Mouse (Mus musculus): ENCODE results near the gene Rab11fip3. TPM values are rescaled to one million over a fixed set of nuclear protein-coding genes. Genes with fewer than 3 reads are reported as not detected.

The Rab11fip3 gene
- polyA plus RNA-seq, 1 experiment from 2014 or later = 4.5 TPM

DNA sequence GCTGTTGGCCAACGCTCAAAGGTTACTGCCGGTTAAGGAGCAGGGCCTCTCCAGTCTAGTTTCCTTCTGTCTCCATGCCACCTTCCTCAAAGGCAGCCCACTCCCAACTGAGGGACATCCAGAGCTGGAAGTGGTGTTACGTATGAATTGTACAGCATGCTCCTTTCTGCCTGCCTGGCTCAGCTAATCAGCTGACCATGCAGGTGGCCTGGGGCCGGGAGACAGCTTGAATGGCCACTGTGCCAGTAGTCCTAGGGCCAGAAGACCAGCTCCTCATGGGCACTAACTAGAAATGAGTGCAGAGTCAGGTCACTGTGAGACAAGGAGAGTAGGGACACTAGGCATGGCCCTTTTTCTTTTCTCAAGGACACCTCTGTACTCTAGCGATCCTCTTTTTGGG is 116.2 kb downstream of the Rab11fip3 start:
- DNase-seq (ENCODE audit: low spot score) (no peak), ATAC-seq (ENCODE audit: low FRiP score, low TSS enrichment) (no peak)
- Histone ChIP-seq H3K27ac (replicated peaks) (no peak overlapping the region), H3K27me3 (ENCODE audit: control insufficient read depth, insufficient read depth, low read length) (0 out of 2 replicates have a peak, but pooled peaks cover 4% of the 10 kb centered on the region), H3K9ac (ENCODE audit: low read length) (no peak overlapping the region), H3K4me1 (replicated peaks; ENCODE audit: control insufficient read depth, insufficient read depth) (no peaks in the 10 kb centered on the region), H3K9me3 (ENCODE audit: control insufficient read depth, low read length) (no peaks in the 10 kb centered on the region), H3K36me3 (ENCODE audit: control insufficient read depth, insufficient read depth, low read length) (no peaks in the 10 kb centered on the region), H3K4me3 (ENCODE audit: low read depth, low read length) (no peak overlapping the region), H3K4me2 (replicated peaks; ENCODE audit: low read depth) (no peak overlapping the region)
- 76% methylated on average over 5 of the region's 5 CpGs for WGBS
- TF ChIP-seq CTCF (IDR thresholded peaks at IDR 0.05; ENCODE audit: low read depth) (no peak), EP300 (optimal IDR thresholded peaks at IDR 0.05) (no peak)

DNA sequence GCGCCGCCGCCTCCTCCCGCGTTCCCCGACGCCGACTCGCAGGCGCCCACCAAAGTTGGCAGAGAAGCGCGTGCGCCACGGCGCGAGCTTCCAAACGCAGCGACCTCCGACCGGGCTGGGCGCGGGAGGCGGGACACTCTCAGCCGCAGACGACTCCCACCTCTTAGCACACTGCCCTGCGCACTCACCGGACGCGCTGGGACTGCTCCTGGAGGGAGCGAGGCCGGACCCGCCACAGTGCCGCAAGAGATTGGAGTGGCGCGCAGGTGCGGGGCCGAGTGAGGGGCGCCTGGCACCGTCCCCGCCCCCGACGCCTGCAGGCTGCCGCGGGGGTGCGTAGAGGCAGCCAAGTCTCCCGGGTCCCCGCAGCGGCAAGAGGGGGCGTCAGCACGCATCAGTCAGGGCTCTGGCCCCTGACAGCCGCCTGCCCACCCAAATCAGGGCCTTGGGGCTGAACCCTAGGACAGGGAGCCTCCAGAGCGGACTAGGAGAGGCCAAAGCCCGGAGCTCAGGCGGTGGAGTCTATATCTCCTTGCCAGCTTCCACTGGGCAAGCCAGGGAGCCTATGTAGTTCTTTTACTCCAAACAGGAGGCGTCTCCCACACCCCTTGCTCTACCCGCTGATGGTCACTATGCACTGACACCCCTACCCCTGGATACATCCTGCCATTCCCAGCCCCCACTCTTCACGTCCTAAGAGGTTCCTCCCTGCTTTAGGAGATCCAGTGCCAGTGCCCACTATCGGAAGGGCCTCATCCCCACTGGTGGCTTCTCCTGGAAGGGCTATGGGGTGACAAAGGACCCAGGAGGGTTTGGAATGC is 117.3 kb downstream of the Rab11fip3 start, which contains the start of gene A930017K11Rik:
Gene A930017K11Rik, minus strand, starts transcription at position 763 of the 821 bp plus-strand sequence.
- Histone ChIP-seq H3K27ac (replicated peaks) (no peak within 1 kb of the TSS), H3K4me1 (replicated peaks; ENCODE audit: control insufficient read depth, insufficient read depth) (no peaks in the 10 kb centered on the region), H3K9ac (ENCODE audit: low read length) (peak within 1 kb of the TSS; percentile 18; the same call in 1 of the 2 replicates), H3K4me2 (replicated peaks; ENCODE audit: low read depth) (peak within 1 kb of the TSS; percentile 69), H3K4me3 (ENCODE audit: low read depth, low read length) (peak within 1 kb of the TSS; percentile 36), H3K9me3 (ENCODE audit: control insufficient read depth, low read length) (no peaks in the 10 kb centered on the region), H3K27me3 (ENCODE audit: control insufficient read depth, insufficient read depth, low read length) (0 out of 2 replicates have a peak, but pooled peaks cover 4% of the 10 kb centered on the region), H3K36me3 (ENCODE audit: control insufficient read depth, insufficient read depth, low read length) (no peaks in the 10 kb centered on the region)
- TF ChIP-seq CTCF (IDR thresholded peaks at IDR 0.05; ENCODE audit: low read depth) = no peak
- no peak for TF ChIP-seq EP300 (optimal IDR thresholded peaks at IDR 0.05)
- no peak for ATAC-seq (ENCODE audit: low FRiP score, low TSS enrichment)
- 1% methylated on average over 56 of the region's 58 CpGs for WGBS
- DNase-seq (ENCODE audit: low spot score) = peak; percentile 36

DNA sequence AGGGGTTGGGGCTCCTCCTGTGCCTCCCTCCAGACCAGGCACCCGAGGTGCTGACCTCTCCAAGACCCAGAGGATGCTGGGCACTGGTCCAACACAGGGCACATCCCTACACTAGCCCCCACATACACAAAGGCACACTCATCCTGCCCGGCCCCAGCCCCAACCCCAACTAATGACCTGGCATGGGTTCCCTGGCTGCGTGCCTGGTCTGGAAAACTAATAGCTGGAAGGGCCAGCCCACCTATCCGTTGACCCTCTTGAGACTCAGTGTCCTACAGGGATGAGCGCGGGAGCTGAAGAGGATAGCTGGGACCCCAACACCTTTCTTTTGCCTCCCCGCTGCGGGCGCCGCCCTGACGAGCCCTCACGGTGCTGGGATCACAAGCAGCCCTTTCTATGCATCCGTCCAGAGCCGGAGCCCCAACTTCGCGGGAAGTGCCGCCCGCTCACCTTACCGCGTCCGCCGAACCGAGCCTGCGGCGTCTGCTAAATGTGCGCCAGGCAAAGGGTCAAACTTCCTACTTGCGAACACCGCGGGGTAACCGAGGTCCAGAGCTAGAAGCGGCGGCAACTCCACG is 118.0 kb downstream of the Rab11fip3 start:
- no peak overlapping the region for H3K27ac ChIP-seq (replicated peaks)
- no peaks in the 10 kb centered on the region for H3K9me3 ChIP-seq (ENCODE audit: control insufficient read depth, low read length)
- peak overlapping the region; percentile 36 for H3K4me3 ChIP-seq (ENCODE audit: low read depth, low read length)
- H3K27me3 ChIP-seq (ENCODE audit: control insufficient read depth, insufficient read depth, low read length) = 0 out of 2 replicates have a peak, but pooled peaks cover 4% of the 10 kb centered on the region
- H3K4me1 ChIP-seq (replicated peaks; ENCODE audit: control insufficient read depth, insufficient read depth) = no peaks in the 10 kb centered on the region
- DNase-seq (ENCODE audit: low spot score) (peak; percentile 24), ATAC-seq (ENCODE audit: low FRiP score, low TSS enrichment) (peak; percentile 24; the same call in 1 of the 2 replicates)
- TF ChIP-seq EP300 (optimal IDR thresholded peaks at IDR 0.05) (no peak), CTCF (IDR thresholded peaks at IDR 0.05; ENCODE audit: low read depth) (no peak)
- H3K36me3 ChIP-seq (ENCODE audit: control insufficient read depth, insufficient read depth, low read length) = no peaks in the 10 kb centered on the region
- H3K9ac ChIP-seq (ENCODE audit: low read length) = peak overlapping the region; percentile 18; the same call in 1 of the 2 replicates
- WGBS = under 1% methylated on average over 33 of the region's 33 CpGs
- H3K4me2 ChIP-seq (replicated peaks; ENCODE audit: low read depth) = peak overlapping the region; percentile 69

DNA sequence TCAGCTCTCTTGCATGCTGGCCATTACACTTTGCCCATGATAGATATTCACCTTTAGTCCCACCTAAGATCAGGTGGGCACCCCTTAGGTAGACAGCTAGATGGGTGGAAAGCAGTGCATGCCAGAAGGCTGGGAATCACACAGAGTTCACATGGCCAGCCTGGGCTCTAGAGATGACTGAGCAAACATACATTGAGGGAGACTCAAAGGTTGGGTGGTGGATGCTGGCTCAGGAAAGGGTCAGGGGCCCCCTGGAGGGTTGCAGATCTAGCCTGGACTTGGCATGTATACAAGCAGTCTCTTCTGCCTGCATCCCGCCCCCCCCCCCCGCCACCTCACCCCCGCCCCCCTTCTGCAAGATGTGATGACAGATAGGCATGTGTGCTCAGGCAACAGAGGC is 118.6 kb downstream of the Rab11fip3 start:
- TF ChIP-seq CTCF (IDR thresholded peaks at IDR 0.05; ENCODE audit: low read depth) = no peak
- TF ChIP-seq EP300 (optimal IDR thresholded peaks at IDR 0.05) = no peak
- Histone ChIP-seq H3K4me1 (replicated peaks; ENCODE audit: control insufficient read depth, insufficient read depth) (no peaks in the 10 kb centered on the region), H3K4me3 (ENCODE audit: low read depth, low read length) (no peak overlapping the region), H3K4me2 (replicated peaks; ENCODE audit: low read depth) (no peak overlapping the region), H3K9me3 (ENCODE audit: control insufficient read depth, low read length) (no peaks in the 10 kb centered on the region), H3K9ac (ENCODE audit: low read length) (no peak overlapping the region), H3K27ac (replicated peaks) (no peak overlapping the region), H3K27me3 (ENCODE audit: control insufficient read depth, insufficient read depth, low read length) (0 out of 2 replicates have a peak, but pooled peaks cover 4% of the 10 kb centered on the region), H3K36me3 (ENCODE audit: control insufficient read depth, insufficient read depth, low read length) (no peaks in the 10 kb centered on the region)
- no peak for ATAC-seq (ENCODE audit: low FRiP score, low TSS enrichment)
- no CpG with 5 or more reads among the region's 3 CpGs for WGBS
- no peak for DNase-seq (ENCODE audit: low spot score)

DNA sequence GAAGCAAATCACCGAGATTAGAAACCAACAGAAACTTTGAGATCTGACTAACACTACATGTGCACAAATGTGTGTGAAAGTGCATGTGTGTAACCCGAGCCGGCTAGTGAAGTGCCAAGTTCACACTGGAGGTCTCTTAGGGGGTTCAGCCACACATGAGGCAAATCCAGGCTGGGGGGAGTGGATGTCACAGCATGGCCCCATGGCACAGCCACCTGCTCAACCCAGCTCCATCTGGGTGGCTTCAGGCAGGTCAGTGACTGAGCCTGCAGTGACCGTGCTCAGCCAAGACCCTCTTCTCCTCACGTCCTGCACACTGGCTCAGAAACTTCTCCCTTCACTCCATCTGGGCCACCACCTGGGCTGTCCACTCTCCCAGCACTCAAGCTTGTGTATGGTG is 119.4 kb downstream of the Rab11fip3 start:
- WGBS = 72% methylated on average over 5 of the region's 5 CpGs
- Histone ChIP-seq H3K4me1 (replicated peaks; ENCODE audit: control insufficient read depth, insufficient read depth) (no peaks in the 10 kb centered on the region), H3K27ac (replicated peaks) (no peak overlapping the region), H3K9ac (ENCODE audit: low read length) (no peak overlapping the region), H3K9me3 (ENCODE audit: control insufficient read depth, low read length) (no peaks in the 10 kb centered on the region), H3K4me2 (replicated peaks; ENCODE audit: low read depth) (no peak overlapping the region), H3K4me3 (ENCODE audit: low read depth, low read length) (no peak overlapping the region), H3K36me3 (ENCODE audit: control insufficient read depth, insufficient read depth, low read length) (no peaks in the 10 kb centered on the region), H3K27me3 (ENCODE audit: control insufficient read depth, insufficient read depth, low read length) (0 out of 2 replicates have a peak, but pooled peaks cover 4% of the 10 kb centered on the region)
- ATAC-seq (ENCODE audit: low FRiP score, low TSS enrichment) (no peak), DNase-seq (ENCODE audit: low spot score) (no peak)
- no peak for TF ChIP-seq EP300 (optimal IDR thresholded peaks at IDR 0.05)
- TF ChIP-seq CTCF (IDR thresholded peaks at IDR 0.05; ENCODE audit: low read depth) = no peak
